Mouse (Mus musculus): ENCODE measurements around the gene Sgsm3. TPM values are rescaled to one million over a fixed set of nuclear protein-coding genes. Genes with fewer than 3 reads are reported as not detected.

Gene Sgsm3
- polyA plus RNA-seq, 1 experiment from 2014 or later, result 20.2 TPM

DNA sequence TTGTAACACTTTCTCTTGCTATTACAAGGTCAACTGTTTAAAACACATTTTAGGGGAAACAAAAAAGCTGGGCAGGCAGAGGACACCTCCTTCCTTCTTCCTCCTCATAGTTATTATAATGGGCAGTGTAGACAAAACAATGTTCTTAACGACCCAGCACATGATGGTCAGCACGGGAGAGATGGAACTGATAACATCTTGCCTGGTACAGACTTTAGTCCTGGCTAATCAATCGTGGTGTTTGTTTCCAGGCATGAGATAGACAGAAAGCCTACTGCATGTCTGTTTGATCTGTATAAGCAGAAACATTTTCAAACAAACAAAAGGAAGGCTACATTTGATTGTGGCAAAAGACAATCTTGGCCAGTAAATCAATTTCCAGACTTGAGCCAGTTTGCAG lies 72.9 kb downstream of the Sgsm3 start:
- no peak overlapping the region for H3K4me3 ChIP-seq (ENCODE audit: low read depth, low read length)
- no peaks in the 10 kb centered on the region for H3K9me3 ChIP-seq (ENCODE audit: control insufficient read depth, low read length)
- no peak overlapping the region for H3K9ac ChIP-seq (ENCODE audit: low read length)
- H3K27me3 ChIP-seq (ENCODE audit: control insufficient read depth, insufficient read depth, low read length), result no peaks in the 10 kb centered on the region
- DNase-seq (ENCODE audit: low spot score), result no peak
- 30% methylated on average over 3 of the region's 3 CpGs for WGBS
- H3K4me1 ChIP-seq (ENCODE audit: control insufficient read depth, insufficient read depth, low read length), result no peaks in the 10 kb centered on the region
- H3K4me2 ChIP-seq (ENCODE audit: low read depth, severe bottlenecking), result no peak overlapping the region
- H3K27ac ChIP-seq (replicated peaks; ENCODE audit: low read depth, low read length), result no peak overlapping the region
- no peak for ATAC-seq (ENCODE audit: insufficient number of reproducible peaks, low FRiP score, low TSS enrichment, low read depth)
- no peaks in the 10 kb centered on the region for H3K36me3 ChIP-seq (ENCODE audit: control insufficient read depth, insufficient read depth, low read length)

DNA sequence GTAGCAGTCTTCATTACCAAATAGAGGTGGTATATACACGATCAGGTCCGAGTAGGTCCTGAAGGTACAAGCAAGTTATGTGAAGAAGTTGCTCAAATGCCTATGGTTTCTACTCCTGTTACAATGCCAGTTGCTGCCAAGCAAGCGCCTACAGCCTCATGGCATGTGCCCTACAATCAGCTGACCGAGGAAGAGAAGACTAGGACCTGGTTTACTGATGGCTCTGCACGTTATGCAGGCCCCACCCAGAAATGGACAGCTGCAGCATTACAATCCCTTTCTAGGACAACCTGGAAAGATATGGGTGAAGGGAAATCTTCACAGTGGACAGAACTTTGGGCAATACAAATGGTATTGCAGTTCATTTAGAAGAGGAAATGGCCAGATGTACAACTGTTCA lies 74.9 kb downstream of the Sgsm3 start:
- Histone ChIP-seq H3K9ac (ENCODE audit: low read length) (no peak overlapping the region), H3K4me1 (ENCODE audit: control insufficient read depth, insufficient read depth, low read length) (no peaks in the 10 kb centered on the region), H3K27me3 (ENCODE audit: control insufficient read depth, insufficient read depth, low read length) (no peaks in the 10 kb centered on the region), H3K36me3 (ENCODE audit: control insufficient read depth, insufficient read depth, low read length) (no peaks in the 10 kb centered on the region), H3K4me3 (ENCODE audit: low read depth, low read length) (no peak overlapping the region), H3K27ac (replicated peaks; ENCODE audit: low read depth, low read length) (no peak overlapping the region), H3K4me2 (ENCODE audit: low read depth, severe bottlenecking) (no peak overlapping the region), H3K9me3 (ENCODE audit: control insufficient read depth, low read length) (no peaks in the 10 kb centered on the region)
- no peak for DNase-seq (ENCODE audit: low spot score)
- ATAC-seq (ENCODE audit: insufficient number of reproducible peaks, low FRiP score, low TSS enrichment, low read depth), result no peak
- 90% methylated on average over 5 of the region's 5 CpGs for WGBS

DNA sequence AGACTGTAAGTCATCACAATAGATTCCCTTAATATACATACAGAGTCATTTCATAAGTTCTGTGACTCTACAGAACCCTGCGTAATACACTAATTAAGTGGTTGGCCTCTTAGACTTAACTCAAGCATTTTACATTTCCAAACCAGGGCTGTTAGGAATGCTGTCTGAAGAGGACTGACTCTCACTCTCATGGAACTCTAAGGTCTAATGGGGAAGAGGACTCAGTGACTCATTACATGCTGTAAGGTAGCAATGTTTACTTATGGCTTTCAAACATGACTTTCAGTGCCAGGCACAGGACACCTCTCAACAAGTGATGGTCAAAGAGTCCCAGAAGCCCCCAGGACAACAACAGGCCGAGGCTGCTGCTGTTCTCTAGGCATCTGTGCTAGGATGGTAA lies 77.9 kb downstream of the Sgsm3 start:
- Histone ChIP-seq H3K4me3 (ENCODE audit: low read depth, low read length) (no peak overlapping the region), H3K4me1 (ENCODE audit: control insufficient read depth, insufficient read depth, low read length) (no peaks in the 10 kb centered on the region), H3K27ac (replicated peaks; ENCODE audit: low read depth, low read length) (no peak overlapping the region), H3K27me3 (ENCODE audit: control insufficient read depth, insufficient read depth, low read length) (no peaks in the 10 kb centered on the region), H3K9ac (ENCODE audit: low read length) (no peak overlapping the region), H3K9me3 (ENCODE audit: control insufficient read depth, low read length) (no peaks in the 10 kb centered on the region), H3K4me2 (ENCODE audit: low read depth, severe bottlenecking) (no peak overlapping the region), H3K36me3 (ENCODE audit: control insufficient read depth, insufficient read depth, low read length) (no peaks in the 10 kb centered on the region)
- WGBS, result 93% methylated on average over 2 of the region's 2 CpGs
- DNase-seq (ENCODE audit: low spot score) (no peak), ATAC-seq (ENCODE audit: insufficient number of reproducible peaks, low FRiP score, low TSS enrichment, low read depth) (no peak)

DNA sequence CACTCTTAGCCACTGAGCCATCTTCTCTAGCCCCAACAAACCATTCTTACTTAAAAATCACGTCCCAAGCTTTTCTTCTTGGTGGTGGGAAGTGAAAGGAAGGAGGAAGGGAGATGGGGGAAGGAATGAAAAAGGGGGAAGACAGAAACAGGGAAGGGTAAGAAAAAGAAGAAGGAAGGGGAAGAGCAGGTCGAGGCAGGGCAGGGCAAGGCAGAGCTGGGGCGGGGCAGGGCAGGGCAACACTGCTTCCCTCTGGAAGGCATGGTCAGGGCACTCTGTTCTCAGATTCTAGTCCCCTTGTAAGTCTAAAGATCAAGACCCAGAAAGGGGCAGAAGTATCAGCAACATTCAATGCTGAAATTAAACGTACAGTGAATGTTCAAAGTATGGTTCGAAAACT lies 80.2 kb downstream of the Sgsm3 start:
- Histone ChIP-seq H3K4me2 (ENCODE audit: low read depth, severe bottlenecking) (no peak overlapping the region), H3K9ac (ENCODE audit: low read length) (no peak overlapping the region), H3K4me3 (ENCODE audit: low read depth, low read length) (no peak overlapping the region), H3K4me1 (ENCODE audit: control insufficient read depth, insufficient read depth, low read length) (peaks cover 12% of the 10 kb centered on the region), H3K36me3 (ENCODE audit: control insufficient read depth, insufficient read depth, low read length) (no peaks in the 10 kb centered on the region), H3K27ac (replicated peaks; ENCODE audit: low read depth, low read length) (no peak overlapping the region), H3K27me3 (ENCODE audit: control insufficient read depth, insufficient read depth, low read length) (no peaks in the 10 kb centered on the region), H3K9me3 (ENCODE audit: control insufficient read depth, low read length) (no peaks in the 10 kb centered on the region)
- 86% methylated on average over 5 of the region's 5 CpGs for WGBS
- ATAC-seq (ENCODE audit: insufficient number of reproducible peaks, low FRiP score, low TSS enrichment, low read depth), result no peak
- DNase-seq (ENCODE audit: low spot score), result no peak

DNA sequence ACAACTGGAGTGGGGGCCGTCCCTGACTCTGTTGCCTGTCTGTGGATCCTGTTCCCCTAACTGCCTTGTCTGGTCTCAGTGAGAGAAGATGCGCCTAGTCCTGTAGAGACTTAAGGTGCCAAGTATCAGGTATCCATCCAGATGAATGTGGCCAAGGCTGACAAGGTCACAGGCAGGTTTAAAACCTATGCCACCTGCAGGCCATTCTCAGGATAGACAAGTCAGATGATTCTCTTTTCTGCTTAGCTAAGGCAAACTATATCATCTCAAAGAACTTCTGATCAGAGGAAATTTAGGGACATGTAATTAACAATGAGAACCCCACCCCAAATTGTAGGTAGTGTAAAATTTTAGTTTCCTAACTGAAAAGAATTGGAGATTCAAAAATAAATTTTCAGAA lies 83.4 kb downstream of the Sgsm3 start:
- Histone ChIP-seq H3K4me1 (ENCODE audit: control insufficient read depth, insufficient read depth, low read length) (peaks cover 16% of the 10 kb centered on the region), H3K27me3 (ENCODE audit: control insufficient read depth, insufficient read depth, low read length) (no peaks in the 10 kb centered on the region), H3K9me3 (ENCODE audit: control insufficient read depth, low read length) (no peaks in the 10 kb centered on the region), H3K9ac (ENCODE audit: low read length) (no peak overlapping the region), H3K4me2 (ENCODE audit: low read depth, severe bottlenecking) (no peak overlapping the region), H3K4me3 (ENCODE audit: low read depth, low read length) (no peak overlapping the region), H3K27ac (replicated peaks; ENCODE audit: low read depth, low read length) (no peak overlapping the region), H3K36me3 (ENCODE audit: control insufficient read depth, insufficient read depth, low read length) (no peaks in the 10 kb centered on the region)
- WGBS, result 84% methylated on average over 2 of the region's 2 CpGs
- DNase-seq (ENCODE audit: low spot score) (no peak), ATAC-seq (ENCODE audit: insufficient number of reproducible peaks, low FRiP score, low TSS enrichment, low read depth) (no peak)

Small RNA genes lying within 50 kb of the gene (microRNA-seq; reads per million reads assigned to microRNA genes)
- 17.1 reads per million, percentile 27 among the genes with 10 or more reads in this experiment for gene Mir5113

Other genes with a start within 250 kb of the Sgsm3 start
- 196 and 197 TPM in 2 replicates for gene Adsl, start 29.3 kb upstream of the Sgsm3 start, polyA plus RNA-seq (2014; fragmentation: Nextera tagmentation; extraction: Ambion mirVana)
- 22.3 and 23.0 TPM in 2 replicates for gene Mrtfa, start 213.0 kb downstream of the Sgsm3 start, polyA plus RNA-seq (2014; fragmentation: Nextera tagmentation; extraction: Ambion mirVana)

Measured in limb, embryonic 11.5 days (tissue).